8 mouse cellular contexts compared by ENCODE assay signal in genomic region chr2:159069180-159069579, GRCm38 (mm10).
A peak's percentile ranks its signal among the peaks of the same experiment; 100 is the strongest.
DNase-seq lines count a peak whose midpoint lies in the region; ATAC-seq lines count a peak whose summit lies in the region.
"Had no signal": no experiment of that assay in that cellular context is flagged by ENCODE, and none has a peak within 500 bp of the region (broad histone marks: within the 10 kb centered on the region; RNA-seq: fewer than 3 reads in every experiment).

No protein-coding gene starts in this region.

- peaks cover 13% of the 10 kb centered on the region; the same call in 1 of the 2 replicates for H3K27me3 ChIP-seq in neural tube, embryonic 11.5 days (ENCODE audit: control insufficient read depth, insufficient read depth, low read length)
- 0 out of 2 replicates have a peak, but pooled peaks cover 6% of the 10 kb centered on the region for H3K27me3 ChIP-seq in embryonic facial prominence, embryonic 14.5 days (replicated peaks; ENCODE audit: control insufficient read depth, insufficient read depth, low read length)
- H3K27me3 ChIP-seq: midbrain, embryonic 12.5 days had no signal

- 1% methylated on average over 6 of the region's 6 CpGs for WGBS in neural tube, embryonic 11.5 days
- WGBS in embryonic facial prominence, embryonic 14.5 days, result 24% methylated on average over 6 of the region's 6 CpGs

- ATAC-seq in neural tube, embryonic 11.5 days (ENCODE audit: insufficient read depth, low FRiP score, low TSS enrichment), result 0 out of 2 replicates have a peak, but pooled peaks have one; percentile 41
- ATAC-seq in embryonic facial prominence, embryonic 14.5 days (ENCODE audit: low read depth), result no peak

- no peaks in the 10 kb centered on the region for H3K36me3 ChIP-seq in neural tube, embryonic 11.5 days (ENCODE audit: control insufficient read depth, insufficient read depth, low read length)
- no peaks in the 10 kb centered on the region for H3K36me3 ChIP-seq in embryonic facial prominence, embryonic 14.5 days (ENCODE audit: control insufficient read depth, insufficient read depth, low read length)
- H3K36me3 ChIP-seq: midbrain, embryonic 12.5 days had no signal

- no peak overlapping the region for H3K4me2 ChIP-seq in neural tube, embryonic 11.5 days (ENCODE audit: low read depth)
- no peak overlapping the region for H3K4me2 ChIP-seq in embryonic facial prominence, embryonic 14.5 days (ENCODE audit: low read depth, low read length)
- H3K4me2 ChIP-seq: midbrain, embryonic 12.5 days had no signal

- H3K9me3 ChIP-seq in neural tube, embryonic 11.5 days (ENCODE audit: control insufficient read depth, low read length), result no peaks in the 10 kb centered on the region
- H3K9me3 ChIP-seq in embryonic facial prominence, embryonic 14.5 days (ENCODE audit: control insufficient read depth, low read length), result no peaks in the 10 kb centered on the region
- H3K9me3 ChIP-seq: midbrain, embryonic 12.5 days had no signal

- no peak overlapping the region for H3K9ac ChIP-seq in neural tube, embryonic 11.5 days (ENCODE audit: low read length)
- H3K9ac ChIP-seq in embryonic facial prominence, embryonic 14.5 days (ENCODE audit: low read depth, low read length), result no peak overlapping the region
- H3K9ac ChIP-seq: midbrain, embryonic 12.5 days had no signal

- DNase-seq in neural tube, embryonic 11.5 days (ENCODE audit: low spot score), result peak; percentile 35
- no peak for DNase-seq in neural tube, embryonic 10.5 days (ENCODE audit: extremely low spot score, low spot score)
- peak; percentile 23 for DNase-seq in embryonic facial prominence, embryonic 14.5 days (ENCODE audit: low spot score)
- peak; percentile 48 for DNase-seq in kidney, postnatal 14 days
- DNase-seq in right cerebral cortex, postnatal 36 days (ENCODE audit: low spot score in 2 of 2), result peak; percentile 13 to 15
- no peak for DNase-seq in gastrocnemius, postnatal 14 days
- DNase-seq in ovary, postnatal 10 days (ENCODE audit: low spot score), result no peak

- no peaks in the 10 kb centered on the region for H3K4me1 ChIP-seq in neural tube, embryonic 11.5 days (ENCODE audit: control insufficient read depth, insufficient read depth, low read length)
- H3K4me1 ChIP-seq in embryonic facial prominence, embryonic 14.5 days (ENCODE audit: control insufficient read depth, insufficient read depth, low read length), result no peaks in the 10 kb centered on the region

- H3K27ac ChIP-seq in neural tube, embryonic 11.5 days (ENCODE audit: low read depth, low read length), result no peak overlapping the region
- no peak overlapping the region; the same call in 1 of the 2 replicates for H3K27ac ChIP-seq in embryonic facial prominence, embryonic 14.5 days (replicated peaks; ENCODE audit: low read depth, low read length)
- H3K27ac ChIP-seq: midbrain, embryonic 12.5 days had no signal

- intact Hi-C loops in gastrocnemius, postnatal 14 days (cut with DNase I; ENCODE audit: low total_unique reads), result no loop called here

- H3K4me3 ChIP-seq in neural tube, embryonic 11.5 days (ENCODE audit: low read depth, low read length), result no peak overlapping the region
- no peak overlapping the region for H3K4me3 ChIP-seq in embryonic facial prominence, embryonic 14.5 days (ENCODE audit: low read depth, low read length)
- H3K4me3 ChIP-seq: midbrain, embryonic 12.5 days had no signal

Comparison
In these comparisons a context has a peak if more than half of its experiments do, and no peak if none do; other contexts are left out.
1. DNase-seq: peak in neural tube, embryonic 11.5 days (single experiment), embryonic facial prominence, embryonic 14.5 days (single experiment), kidney, postnatal 14 days (single experiment) and right cerebral cortex, postnatal 36 days (2 of 2); none in neural tube, embryonic 10.5 days (single experiment), gastrocnemius, postnatal 14 days (single experiment) and ovary, postnatal 10 days (single experiment).